Mouse (Mus musculus) gastrocnemius, postnatal 25 days (tissue): ENCODE data around the gene Enpp1. TPM values are rescaled to one million over a fixed set of nuclear protein-coding genes. Genes with fewer than 3 reads are reported as not detected.
"Not testable (repeated sequence)": the region's sequence is repeated elsewhere in the genome, so short reads cannot be mapped to it uniquely, and the experiment has no call there.

Source experiments
- DNase-seq: peaks from one replicate; pipeline ENCODE4 v3.0.0; 2022
- total RNA-seq, 2 experiments: library from RNA; stranded (reverse); gene quantifications; 1 replicate in 1 of 2; 2 replicates in 1 of 2; pipeline ENCODE4 v1.2.3; 2021

The Enpp1 gene
- total RNA-seq, 2 experiments from 2014 or later: 3.4 to 4.9 TPM

- DNase-seq: no peak
Observed at GRCm38 (mm10) chr10:24638306-24639070, 73.5 kb downstream of the Enpp1 start.

DNA sequence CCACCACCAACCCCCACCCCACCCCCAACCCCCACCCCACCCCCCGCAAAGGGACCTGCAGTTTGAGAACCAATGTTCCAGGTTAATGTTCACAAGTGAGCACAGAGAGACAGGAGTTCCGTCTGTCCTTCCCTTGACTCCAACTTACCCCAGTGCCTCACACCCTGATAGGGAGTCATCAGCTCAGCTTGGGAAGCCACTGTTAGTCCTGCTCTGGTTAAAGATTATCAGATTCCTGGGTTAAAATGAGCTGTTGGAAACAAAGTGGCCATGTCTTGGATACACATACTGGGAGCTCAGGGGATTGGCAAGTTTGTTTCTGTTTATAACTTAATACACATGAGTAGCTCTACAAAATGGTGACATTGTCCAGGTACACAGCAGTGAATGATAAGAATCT is 75.0 kb downstream of the Enpp1 start:
- DNase-seq: no peak

DNA sequence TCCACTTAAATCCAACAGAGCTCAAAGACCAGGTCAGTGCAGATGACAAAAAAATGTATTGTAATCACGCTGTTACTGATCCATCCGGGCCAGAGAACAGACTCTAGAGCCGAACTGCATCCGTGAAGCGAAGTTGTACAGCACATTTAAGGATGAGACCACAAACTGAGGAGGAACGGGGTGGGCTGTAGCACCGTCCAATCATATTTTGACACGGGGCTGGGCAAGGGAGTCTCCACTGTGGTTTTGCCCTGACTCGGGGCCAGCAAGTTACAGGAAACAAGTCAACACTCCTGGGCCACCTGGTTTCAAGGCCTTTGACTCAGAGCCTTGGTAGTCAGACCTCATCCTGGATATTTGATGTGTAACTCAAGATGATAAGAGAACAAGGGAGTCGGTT is 76.1 kb downstream of the Enpp1 start:
- DNase-seq: no peak

GRCm38 (mm10) chr10:24635331-24635815 is 76.6 kb downstream of the Enpp1 start:
- no peak for DNase-seq

- peak; percentile 9 for DNase-seq
Observed at GRCm38 (mm10) chr10:24634288-24634687, 77.7 kb downstream of the Enpp1 start.

DNA sequence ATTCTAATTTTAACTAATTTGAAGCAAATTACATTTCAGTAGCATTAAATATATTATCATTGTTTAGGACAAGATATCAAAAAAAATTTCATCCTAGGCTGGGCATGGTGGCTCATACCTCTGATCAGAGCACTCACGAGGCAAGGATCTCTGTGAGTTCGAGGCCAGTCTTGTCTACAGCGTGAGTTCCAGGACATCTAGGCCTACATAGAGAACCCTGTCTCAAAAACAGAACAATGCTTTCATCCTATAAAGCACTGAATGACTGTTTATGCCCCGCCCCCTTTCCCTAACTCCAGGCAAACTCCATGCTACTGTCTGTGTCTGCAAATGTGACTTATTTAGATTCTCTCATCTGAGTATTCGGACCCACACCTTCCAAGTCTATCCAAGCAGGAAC is 80.8 kb downstream of the Enpp1 start:
- no peak for DNase-seq

GRCm38 (mm10) chr10:24630469-24631081 is 81.4 kb downstream of the Enpp1 start:
- DNase-seq: no peak

DNA sequence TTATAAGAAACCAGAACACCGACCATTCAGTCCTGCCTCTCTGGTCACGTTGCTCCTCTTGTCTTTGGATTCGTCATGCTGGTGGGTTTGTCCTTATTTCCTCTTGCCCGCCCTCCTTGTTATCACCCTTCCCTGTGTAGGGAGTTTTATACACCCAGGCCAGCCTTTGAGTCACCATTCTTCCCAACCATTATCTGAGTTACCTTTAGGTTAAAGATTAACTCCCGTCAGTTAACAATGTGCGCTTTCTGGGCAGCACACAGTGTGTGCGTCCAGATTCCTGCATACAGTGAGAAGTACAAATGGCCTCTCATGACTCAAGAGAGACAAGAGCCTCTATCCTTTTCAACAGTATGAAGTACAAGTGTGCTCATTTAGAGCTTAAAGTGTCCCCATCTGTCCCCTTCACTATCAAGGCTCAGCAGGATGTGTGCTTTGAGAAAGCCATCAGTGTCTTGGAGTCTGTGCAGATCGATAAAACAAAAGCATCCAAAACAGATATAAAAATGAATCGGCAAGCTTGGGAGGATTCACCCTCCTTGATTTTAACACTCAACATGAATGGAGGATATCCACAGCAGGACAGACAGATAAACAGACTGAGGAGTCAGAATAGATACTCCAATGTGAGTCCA is 82.8 kb downstream of the Enpp1 start:
- DNase-seq: no peak

- no peak for DNase-seq
Observed at GRCm38 (mm10) chr10:24628466-24628865, 83.5 kb downstream of the Enpp1 start.

- DNase-seq: no peak
Observed at GRCm38 (mm10) chr10:24627262-24627661, 84.7 kb downstream of the Enpp1 start.

GRCm38 (mm10) chr10:24625060-24625701 is 86.8 kb downstream of the Enpp1 start:
- peak; percentile 46 for DNase-seq

DNA sequence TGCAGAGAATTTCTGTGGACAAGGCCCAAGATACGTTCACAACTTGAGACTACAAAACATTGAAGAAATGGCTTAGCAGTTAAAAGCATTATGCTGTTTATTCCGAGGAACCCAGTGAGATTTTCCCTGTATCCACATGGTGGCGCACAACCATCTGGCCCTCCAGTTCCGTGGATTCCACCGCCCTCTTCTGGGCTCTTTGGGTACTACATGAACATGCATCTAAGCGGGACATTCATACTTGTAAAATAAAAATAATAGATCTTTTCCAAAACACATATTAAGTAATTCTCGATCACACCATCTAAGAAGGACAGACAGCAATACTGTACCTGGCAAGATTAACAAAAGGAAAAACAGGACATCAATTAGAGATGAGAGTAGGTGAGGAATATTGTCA is 89.4 kb downstream of the Enpp1 start:
- peak; percentile 40 for DNase-seq

DNA sequence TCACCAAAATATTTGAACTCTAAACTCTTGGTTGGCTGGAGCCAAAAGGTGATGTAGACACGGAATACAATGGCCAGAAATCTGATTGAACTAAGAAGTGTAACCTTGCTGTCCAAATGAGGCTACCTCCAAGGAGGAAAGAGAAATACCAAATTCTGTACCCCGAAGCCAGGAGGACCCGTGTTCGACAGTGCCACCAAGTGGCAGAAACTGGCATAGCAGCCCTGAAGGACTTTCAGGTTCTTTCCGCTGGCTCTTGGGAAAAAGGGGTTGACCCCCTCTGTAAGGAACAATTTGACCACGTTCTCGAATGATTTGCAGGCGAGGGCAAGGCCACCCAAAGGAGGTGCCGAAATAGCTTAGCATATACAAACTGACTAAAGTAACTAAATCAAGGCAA is 90.4 kb downstream of the Enpp1 start:
- DNase-seq: no peak

DNA sequence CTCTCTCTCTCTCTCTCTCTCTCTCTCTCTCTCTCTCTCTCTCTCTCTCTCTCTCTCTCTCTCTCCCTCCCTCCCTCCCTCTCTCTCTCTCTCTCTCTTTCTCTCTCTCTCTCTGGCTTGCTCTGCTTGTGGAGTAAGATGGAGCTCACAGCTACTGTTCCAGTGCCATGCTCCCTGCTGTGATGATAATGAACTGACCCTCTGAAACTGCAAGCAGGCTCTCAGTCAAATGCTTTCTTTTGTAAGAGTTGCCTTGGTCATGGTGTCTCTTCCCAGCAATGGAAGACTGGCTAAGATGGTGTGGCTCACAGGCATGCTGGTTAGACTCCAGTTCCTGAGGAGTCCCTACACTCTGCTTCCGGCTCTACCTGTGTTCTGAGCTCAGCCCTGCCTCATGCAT is 95.4 kb downstream of the Enpp1 start:
- not testable (repeated sequence) for DNase-seq

DNA sequence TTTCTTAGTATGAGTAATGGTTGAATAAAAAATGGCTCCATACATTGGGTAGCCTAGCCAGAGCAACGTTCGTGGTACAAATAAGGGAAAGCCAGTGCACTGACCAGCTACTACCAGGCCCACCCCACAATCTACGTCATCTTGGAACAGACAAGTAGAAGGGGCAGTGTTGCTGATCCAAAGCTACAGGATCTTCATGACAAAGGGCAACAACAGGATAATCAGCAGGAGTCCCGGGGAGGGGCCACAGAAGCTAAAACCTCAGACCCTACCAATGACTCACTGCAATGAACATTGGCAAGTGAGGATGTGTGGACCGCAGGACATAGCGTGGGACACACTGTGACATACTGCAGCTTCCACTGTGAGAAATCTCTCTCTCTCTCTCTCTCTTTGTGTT is 96.2 kb downstream of the Enpp1 start:
- DNase-seq: no peak

DNA sequence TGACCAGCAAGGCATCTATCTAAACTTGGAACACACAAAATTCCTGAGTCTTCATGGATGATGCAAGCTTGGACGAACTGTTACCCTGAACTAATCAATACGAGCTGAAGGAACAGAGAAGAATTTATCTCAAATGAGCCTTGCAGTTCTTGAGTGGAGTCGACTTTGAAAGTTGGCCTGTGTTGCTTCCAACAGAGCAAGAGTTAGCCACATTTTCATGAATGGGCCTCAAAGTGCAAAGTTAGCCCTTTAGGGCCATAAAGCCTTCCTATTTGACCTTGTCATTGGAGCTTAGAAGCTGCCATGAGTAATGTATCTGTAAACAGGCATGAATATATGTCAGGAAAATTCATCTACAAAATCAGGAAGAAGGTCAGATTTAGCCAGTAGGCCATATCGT is 97.2 kb downstream of the Enpp1 start:
- DNase-seq: no peak

DNA sequence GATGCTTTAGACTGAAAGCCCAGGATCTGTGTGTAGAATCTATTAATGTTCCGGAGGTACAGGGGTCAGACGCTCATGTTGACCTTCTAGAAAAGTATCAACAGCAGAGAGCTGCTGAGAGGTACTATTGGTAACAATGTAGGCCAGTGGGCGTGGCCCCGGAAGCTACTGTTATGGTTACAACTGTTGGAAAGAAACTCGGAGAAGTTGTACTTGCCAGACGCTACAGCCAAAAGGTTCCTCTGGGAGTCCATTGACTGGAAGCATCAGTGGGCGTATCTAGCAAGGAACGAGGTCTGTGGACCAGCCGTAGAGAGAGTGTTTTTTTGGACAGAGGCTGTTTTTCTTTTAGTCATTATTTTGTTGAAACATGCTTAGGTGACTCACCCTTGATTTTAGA is 102.2 kb downstream of the Enpp1 start:
- peak; percentile 66 for DNase-seq

DNA sequence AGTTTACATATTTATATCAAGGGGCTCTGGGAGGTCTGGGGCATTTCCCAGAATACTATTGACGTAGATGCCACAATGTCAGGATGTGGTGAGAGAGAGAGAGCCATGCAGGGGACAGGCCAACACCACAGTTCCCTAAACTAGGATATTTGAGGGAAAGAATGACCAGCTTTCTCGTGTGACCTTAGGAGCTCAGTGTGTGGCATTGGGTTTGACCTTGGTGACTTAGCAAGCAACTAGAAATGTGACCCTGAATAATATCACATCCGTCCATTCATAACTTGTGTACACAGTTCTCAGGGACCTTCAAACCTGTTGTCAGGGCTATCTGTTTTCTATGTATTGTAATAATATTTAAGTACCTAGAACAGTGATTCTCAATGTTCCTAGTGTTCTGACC is 102.8 kb downstream of the Enpp1 start:
- no peak for DNase-seq

DNA sequence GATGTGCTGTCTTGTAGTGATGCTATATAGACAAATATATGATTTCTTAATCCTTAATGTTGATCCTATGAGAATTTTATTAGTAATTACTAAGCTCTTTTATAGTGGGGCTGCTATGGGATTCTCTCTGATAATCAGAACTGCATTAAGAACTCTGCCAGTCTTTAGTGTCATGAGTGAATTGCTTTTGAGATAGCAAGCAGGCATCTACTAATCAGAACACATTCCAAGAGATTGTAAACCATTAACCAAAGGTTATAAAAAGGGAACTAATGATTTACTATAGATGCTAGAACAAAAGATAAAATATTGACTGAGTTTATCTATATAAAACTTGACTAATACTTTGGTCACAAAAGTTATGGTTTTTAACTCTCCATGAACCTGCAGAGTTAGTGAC is 108.2 kb downstream of the Enpp1 start:
- DNase-seq: no peak

- no peak for DNase-seq
Observed at GRCm38 (mm10) chr10:24603035-24603434, 108.9 kb downstream of the Enpp1 start.

- no peak for DNase-seq
Observed at GRCm38 (mm10) chr10:24599802-24600201, 112.2 kb downstream of the Enpp1 start.

GRCm38 (mm10) chr10:24598693-24599092 is 113.3 kb downstream of the Enpp1 start:
- DNase-seq: no peak

DNA sequence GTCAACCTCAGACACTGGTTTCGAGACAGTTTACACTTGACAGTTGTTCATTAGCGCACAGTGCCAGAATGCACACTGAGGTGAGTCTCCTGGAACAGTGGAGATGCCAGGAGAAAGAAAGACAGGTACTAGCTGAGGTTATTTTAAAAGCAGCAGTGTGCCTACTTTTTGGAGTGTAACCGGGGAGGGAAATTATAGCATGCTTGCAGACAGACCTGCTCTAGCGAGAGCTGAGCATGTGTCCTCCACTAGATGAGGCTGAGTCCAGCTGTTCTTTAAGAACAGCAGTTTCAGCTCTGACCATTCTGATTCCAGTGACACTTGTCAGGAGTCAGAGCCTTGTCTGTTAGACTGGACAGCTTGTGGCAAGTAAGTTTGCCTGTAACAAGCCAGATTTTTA is 114.2 kb downstream of the Enpp1 start:
- DNase-seq: no peak
